8 mouse cellular contexts compared by ENCODE assay signal in genomic region chr8:83874881-83875655, GRCm38 (mm10). TPM values are rescaled to one million over a fixed set of nuclear protein-coding genes. Genes with fewer than 3 reads are reported as not detected.
DNase-seq lines count a peak whose midpoint lies in the region; ATAC-seq and TF ChIP-seq lines count a peak whose summit lies in the region.

No protein-coding gene starts in this region.

- peak overlapping the region; percentile 85 for H3K9ac ChIP-seq in embryonic facial prominence, embryonic 13.5 days
- peak overlapping the region; percentile 67 for H3K9ac ChIP-seq in heart, embryonic 15.5 days
- peak overlapping the region; percentile 60 for H3K9ac ChIP-seq in lung, postnatal 0 days (replicated peaks; ENCODE audit: low read depth)

- TF ChIP-seq CTCF in lung, postnatal 0 days (IDR thresholded peaks at IDR 0.05), result no peak
- TF ChIP-seq CTCF in thymus, adult 2 months (IDR thresholded peaks at IDR 0.05; ENCODE audit: borderline replicate concordance, control insufficient read depth, extremely low read depth, insufficient read depth, low read length, poor library complexity), result no peak

- under 1% methylated on average over 64 of the region's 66 CpGs for WGBS in embryonic facial prominence, embryonic 13.5 days
- under 1% methylated on average over 55 of the region's 66 CpGs for WGBS in heart, embryonic 15.5 days
- WGBS in lung, postnatal 0 days, result 1% methylated on average over 54 of the region's 66 CpGs
- 3% methylated on average over 61 of the region's 66 CpGs for WGBS in thymus, adult 2 months

- ATAC-seq in embryonic facial prominence, embryonic 13.5 days (ENCODE audit: insufficient number of reproducible peaks, insufficient read depth, low FRiP score, low TSS enrichment, low read depth), result peak; percentile 86
- ATAC-seq in heart, embryonic 15.5 days (replicated peaks; ENCODE audit: insufficient number of reproducible peaks, insufficient read depth, low FRiP score, low read depth), result peak; percentile 84
- ATAC-seq in lung, postnatal 0 days, result peak; percentile 84

- H3K4me2 ChIP-seq in embryonic facial prominence, embryonic 13.5 days, result peak overlapping the region; percentile 79
- peak overlapping the region; percentile 97 for H3K4me2 ChIP-seq in heart, embryonic 15.5 days
- peak overlapping the region; percentile 97 for H3K4me2 ChIP-seq in lung, postnatal 0 days (replicated peaks; ENCODE audit: low read depth, low read length)

- H3K27ac ChIP-seq in embryonic facial prominence, embryonic 13.5 days, result peak overlapping the region; percentile 89
- peak overlapping the region; percentile 55 for H3K27ac ChIP-seq in heart, embryonic 15.5 days
- peak overlapping the region; percentile 81 for H3K27ac ChIP-seq in lung, postnatal 0 days (ENCODE audit: low read length)
- H3K27ac ChIP-seq in thymus, adult 2 months (ENCODE audit: control insufficient read depth, insufficient read depth, low read length), result no peak overlapping the region

- peaks cover 22% of the 10 kb centered on the region for H3K4me1 ChIP-seq in embryonic facial prominence, embryonic 13.5 days
- peaks cover 25% of the 10 kb centered on the region for H3K4me1 ChIP-seq in heart, embryonic 15.5 days (replicated peaks)
- H3K4me1 ChIP-seq in lung, postnatal 0 days (ENCODE audit: insufficient read depth, low read depth, low read length), result peaks cover 14% of the 10 kb centered on the region; the same call in 1 of the 2 replicates
- H3K4me1 ChIP-seq in thymus, adult 2 months (replicated peaks; ENCODE audit: control insufficient read depth, insufficient read depth, low read length), result peaks cover 3% of the 10 kb centered on the region; the same call in 1 of the 2 replicates

- no peak for TF ChIP-seq POLR2A in thymus, adult 2 months (IDR thresholded peaks at IDR 0.05; ENCODE audit: control insufficient read depth, extremely low read depth, insufficient read depth, low read length, poor library complexity)

- DNase-seq in urinary bladder, adult 18-20 months (ENCODE audit: low spot score in 2 of 2), result peak; percentile 16 to 24
- DNase-seq in urinary bladder, adult 2 months (ENCODE audit: low spot score), result no peak
- DNase-seq in layer of hippocampus, adult 9-11 months, result peak; percentile 48
- DNase-seq in lung, postnatal 0 days (ENCODE audit: low spot score), result peak; percentile 82
- DNase-seq in retina, postnatal 1 day, result peak; percentile 86
- DNase-seq in thymus, adult 2 months, result no peak

- H3K27me3 ChIP-seq in embryonic facial prominence, embryonic 13.5 days, result peaks cover 29% of the 10 kb centered on the region
- H3K27me3 ChIP-seq in heart, embryonic 15.5 days, result peaks cover 34% of the 10 kb centered on the region
- no peaks in the 10 kb centered on the region for H3K27me3 ChIP-seq in lung, postnatal 0 days (replicated peaks; ENCODE audit: insufficient read depth, low read length)
- peaks cover 30% of the 10 kb centered on the region for H3K27me3 ChIP-seq in thymus, adult 2 months (ENCODE audit: control insufficient read depth, insufficient read depth, low read length)

- no peaks in the 10 kb centered on the region for H3K36me3 ChIP-seq in embryonic facial prominence, embryonic 13.5 days
- no peaks in the 10 kb centered on the region for H3K36me3 ChIP-seq in heart, embryonic 15.5 days
- H3K36me3 ChIP-seq in lung, postnatal 0 days (ENCODE audit: insufficient read depth, low read length), result no peaks in the 10 kb centered on the region
- no peaks in the 10 kb centered on the region for H3K36me3 ChIP-seq in thymus, adult 2 months (ENCODE audit: control insufficient read depth, insufficient read depth, low read length)

- peak overlapping the region; percentile 73 for H3K4me3 ChIP-seq in embryonic facial prominence, embryonic 13.5 days
- peak overlapping the region; percentile 66 for H3K4me3 ChIP-seq in heart, embryonic 15.5 days
- H3K4me3 ChIP-seq in lung, postnatal 0 days (ENCODE audit: low read depth, low read length), result peak overlapping the region; percentile 67
- no peak overlapping the region; the same call in 1 of the 2 replicates for H3K4me3 ChIP-seq in thymus, adult 2 months (ENCODE audit: control insufficient read depth, insufficient read depth, low read length)

- peaks cover 3% of the 10 kb centered on the region; the same call in 1 of the 2 replicates for H3K9me3 ChIP-seq in embryonic facial prominence, embryonic 13.5 days
- no peaks in the 10 kb centered on the region for H3K9me3 ChIP-seq in heart, embryonic 15.5 days (replicated peaks)
- H3K9me3 ChIP-seq in lung, postnatal 0 days (ENCODE audit: low read length), result no peaks in the 10 kb centered on the region

- TF ChIP-seq EP300 in lung, postnatal 0 days (IDR thresholded peaks at IDR 0.05), result no peak

RNA-seq across cellular contexts. Expression of gene Adgrl1, which starts 24.8 kb away (rescaled TPM):
- polyA plus RNA-seq in urinary bladder, adult 2 months (2012; rRNA removed), result 39.4 and 48.3 TPM in 2 replicates
- polyA plus RNA-seq in embryonic facial prominence, embryonic 13.5 days (2015; fragmentation: Nextera tagmentation; extraction: Ambion mirVana), result 30.5 and 31.6 TPM in 2 replicates
- polyA plus RNA-seq in heart, embryonic 15.5 days (2015; fragmentation: Nextera tagmentation; extraction: Ambion mirVana), result 7.1 and 10.7 TPM in 2 replicates
- 11.4 and 14.3 TPM in 2 replicates for polyA plus RNA-seq in lung, postnatal 0 days (2015; fragmentation: Nextera tagmentation; extraction: Ambion mirVana)
- 170 and 184 TPM in 2 replicates for polyA plus RNA-seq in thymus, adult 2 months (2012; rRNA removed)

Comparison
In these comparisons a context has a peak if more than half of its experiments do, and no peak if none do; other contexts are left out.
1. DNase-seq: peak in urinary bladder, adult 18-20 months (2 of 2), layer of hippocampus, adult 9-11 months (single experiment), lung, postnatal 0 days (single experiment) and retina, postnatal 1 day (single experiment); none in urinary bladder, adult 2 months (single experiment) and thymus, adult 2 months (single experiment).
2. Peak in every context shown above with its lines, with median percentiles within 50 percentile points of each other: ATAC-seq, H3K4me2 ChIP-seq and H3K9ac ChIP-seq.